Mouse (Mus musculus) E14TG2a.4 (cell line): ENCODE measurements at regions not wholly inside any gene's neighbourhood (a gene's known extent, or its start where the extent isn't known, plus 50 kb on each side); places are given as distances from the start of the nearest gene placed in this dataset.

Source experiments
- H3K27me3 ChIP-seq: 2 replicates; pipeline ENCODE4 v1.6.1; 2014; ENCODE audit warnings: low read length, control low read depth; ENCODE audit not compliant: insufficient read depth
- H3K36me3 ChIP-seq: 2 replicates; pipeline ENCODE4 v1.6.1; 2014; ENCODE audit warnings: low read length, control low read depth; ENCODE audit not compliant: insufficient read depth
- H3K4me1 ChIP-seq: replicated peaks from 2 replicates; pipeline ENCODE4 v1.6.1; 2014; ENCODE audit warnings: low read depth, low read length, control low read depth
- H3K4me3 ChIP-seq: replicated peaks from 2 replicates; pipeline ENCODE4 v1.5.1; 2014; ENCODE audit warnings: mild to moderate bottlenecking, low read length
- H3K9me3 ChIP-seq: 2 replicates; pipeline ENCODE4 v1.6.1; 2014; ENCODE audit warnings: low read length, control low read depth
- CTCF ChIP-seq: conservative IDR thresholded peaks from 2 replicates; pipeline ENCODE4 v1.5.1; 2014; ENCODE audit warnings: low read length
- NANOG ChIP-seq: IDR thresholded peaks from 2 replicates; pipeline ENCODE4 v1.6.1; 2014; ENCODE audit warnings: borderline replicate concordance, low read length, mixed read lengths
- POU5F1 ChIP-seq: IDR thresholded peaks from 2 replicates; pipeline ENCODE4 v1.6.1; 2014; ENCODE audit warnings: low read length, borderline replicate concordance

- H3K4me3 ChIP-seq, result no peak overlapping the region
- TF ChIP-seq POU5F1 (no peak), CTCF (no peak), NANOG (no peak)
- H3K27me3 ChIP-seq, result no peaks in the 10 kb centered on the region
- peaks cover 12% of the 10 kb centered on the region for H3K9me3 ChIP-seq
- no peaks in the 10 kb centered on the region for H3K4me1 ChIP-seq
- no peaks in the 10 kb centered on the region for H3K36me3 ChIP-seq
Observed at GRCm38 (mm10) chr11:79881812-79882211, 80.4 kb downstream of the Utp6 start.

- TF ChIP-seq NANOG, result no peak
- peaks cover 13% of the 10 kb centered on the region for H3K9me3 ChIP-seq
- H3K27me3 ChIP-seq, result no peaks in the 10 kb centered on the region
Observed at GRCm38 (mm10) chr11:79878091-79878490, 84.1 kb downstream of the Utp6 start.

GRCm38 (mm10) chr11:79877184-79877745, 84.9 kb downstream of the Utp6 start:
- Histone ChIP-seq H3K4me1 (no peaks in the 10 kb centered on the region), H3K36me3 (no peaks in the 10 kb centered on the region), H3K4me3 (no peak overlapping the region), H3K9me3 (peaks cover 16% of the 10 kb centered on the region), H3K27me3 (no peaks in the 10 kb centered on the region)
- TF ChIP-seq CTCF, result no peak
- TF ChIP-seq NANOG, result no peak
- TF ChIP-seq POU5F1, result no peak

More at GRCm38 (mm10) chr11:79878091-79878490, 84.1 kb downstream of the Utp6 start:
- no peaks in the 10 kb centered on the region for H3K4me1 ChIP-seq
- H3K4me3 ChIP-seq, result no peak overlapping the region
- no peaks in the 10 kb centered on the region for H3K36me3 ChIP-seq

- Histone ChIP-seq H3K27me3 (no peaks in the 10 kb centered on the region), H3K4me3 (no peak overlapping the region), H3K9me3 (peaks cover 25% of the 10 kb centered on the region), H3K36me3 (no peaks in the 10 kb centered on the region), H3K4me1 (no peaks in the 10 kb centered on the region)
- TF ChIP-seq NANOG (no peak), POU5F1 (no peak), CTCF (no peak)
Observed at GRCm38 (mm10) chr11:79871783-79872628, 90.2 kb downstream of the Utp6 start.

GRCm38 (mm10) chr11:79870189-79870588, 92.0 kb downstream of the Utp6 start:
- Histone ChIP-seq H3K4me1 (no peaks in the 10 kb centered on the region), H3K36me3 (no peaks in the 10 kb centered on the region), H3K27me3 (no peaks in the 10 kb centered on the region), H3K9me3 (peaks cover 22% of the 10 kb centered on the region), H3K4me3 (no peak overlapping the region)
- TF ChIP-seq NANOG (no peak), POU5F1 (no peak), CTCF (no peak)

- TF ChIP-seq NANOG, result no peak
- no peak for TF ChIP-seq CTCF
- TF ChIP-seq POU5F1, result no peak
- peaks cover 22% of the 10 kb centered on the region for H3K9me3 ChIP-seq
- no peaks in the 10 kb centered on the region for H3K4me1 ChIP-seq
- no peaks in the 10 kb centered on the region for H3K27me3 ChIP-seq
- H3K4me3 ChIP-seq, result no peak overlapping the region
- H3K36me3 ChIP-seq, result no peaks in the 10 kb centered on the region
Observed at GRCm38 (mm10) chr11:79869009-79869408, 93.2 kb downstream of the Utp6 start.

GRCm38 (mm10) chr11:79864836-79865235, 97.4 kb downstream of the Utp6 start:
- Histone ChIP-seq H3K4me3 (no peak overlapping the region), H3K27me3 (peaks cover 13% of the 10 kb centered on the region; the same call in 1 of the 2 replicates)
- TF ChIP-seq NANOG (no peak), CTCF (no peak), POU5F1 (no peak)

GRCm38 (mm10) chr11:79863487-79864175, 98.6 kb downstream of the Utp6 start:
- H3K27me3 ChIP-seq, result peaks cover 13% of the 10 kb centered on the region; the same call in 1 of the 2 replicates
- H3K36me3 ChIP-seq, result no peaks in the 10 kb centered on the region
- no peak for TF ChIP-seq NANOG
- TF ChIP-seq CTCF, result no peak
- TF ChIP-seq POU5F1, result no peak
- no peak overlapping the region for H3K4me3 ChIP-seq
- peaks cover 6% of the 10 kb centered on the region for H3K4me1 ChIP-seq
- no peaks in the 10 kb centered on the region for H3K9me3 ChIP-seq

More at GRCm38 (mm10) chr11:79864836-79865235, 97.4 kb downstream of the Utp6 start:
- Histone ChIP-seq H3K9me3 (no peaks in the 10 kb centered on the region), H3K36me3 (no peaks in the 10 kb centered on the region), H3K4me1 (peaks cover 6% of the 10 kb centered on the region)
